Mouse (Mus musculus): ENCODE measurements at regions not wholly inside any gene's neighbourhood (a gene's known extent, or its start where the extent isn't known, plus 50 kb on each side); places are given as distances from the start of the nearest gene placed in this dataset.

DNA sequence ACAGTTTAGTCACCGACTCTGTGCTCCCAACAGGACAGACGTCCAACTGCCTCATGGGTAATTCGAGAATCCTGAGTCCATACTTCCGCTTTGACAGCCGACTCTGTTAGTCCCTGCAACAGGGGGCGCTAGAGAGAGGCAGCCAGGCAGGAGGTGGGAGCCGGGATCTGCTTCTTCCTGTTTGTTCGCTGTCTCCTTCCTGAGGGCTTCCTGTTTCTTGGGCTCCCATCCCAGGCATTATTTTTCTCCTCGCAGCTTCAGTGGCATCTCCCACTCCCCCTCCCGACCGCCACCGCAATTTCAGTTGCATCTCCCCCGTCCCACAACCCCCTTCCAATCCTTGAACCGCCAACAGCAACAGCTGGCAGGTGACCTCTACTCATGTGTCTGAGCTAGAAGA lies 211.1 kb downstream of the Xxylt1 start:
- TF ChIP-seq CTCF (IDR thresholded peaks at IDR 0.05; ENCODE audit: low read depth) (peak; percentile 68), EP300 (optimal IDR thresholded peaks at IDR 0.05) (no peak)

Data from stomach, postnatal 0 days (tissue).